Mouse (Mus musculus) ovary, postnatal 10 days (tissue): Measurements from ENCODE around the gene Sh2b2.

Source experiments
- DNase-seq: peaks from one replicate; pipeline ENCODE4 v3.0.0; 2022; ENCODE audit warnings: low spot score

Gene Sh2b2

DNA sequence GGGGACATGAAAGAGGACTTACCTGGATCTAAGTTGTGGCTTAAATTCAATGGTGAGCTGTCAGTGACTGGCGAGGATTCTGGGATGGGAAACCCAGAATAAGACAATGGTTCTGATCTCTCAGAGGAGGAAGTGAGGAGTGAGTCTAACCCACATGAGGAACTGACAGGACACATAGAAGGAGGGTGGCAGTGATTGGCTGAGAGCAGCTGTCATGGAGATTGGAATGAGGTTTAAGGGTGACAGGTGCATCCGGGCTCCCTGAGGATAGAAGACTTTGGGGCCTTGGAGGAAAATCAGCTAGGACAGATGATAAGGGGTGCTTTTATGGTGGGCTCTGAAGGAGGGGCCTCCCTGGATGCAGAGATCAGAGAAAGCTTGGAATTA lies at the start of gene Sh2b2:
Sh2b2 (minus strand) TSS at position 105 of the 387 bp plus-strand sequence.
- DNase-seq = no peak

GRCm38 (mm10) chr5:136292971-136293418 lies 46.6 kb upstream of the Sh2b2 start:
- no peak for DNase-seq

GRCm38 (mm10) chr5:136292361-136292760 lies 46.0 kb upstream of the Sh2b2 start:
- no peak for DNase-seq

DNA sequence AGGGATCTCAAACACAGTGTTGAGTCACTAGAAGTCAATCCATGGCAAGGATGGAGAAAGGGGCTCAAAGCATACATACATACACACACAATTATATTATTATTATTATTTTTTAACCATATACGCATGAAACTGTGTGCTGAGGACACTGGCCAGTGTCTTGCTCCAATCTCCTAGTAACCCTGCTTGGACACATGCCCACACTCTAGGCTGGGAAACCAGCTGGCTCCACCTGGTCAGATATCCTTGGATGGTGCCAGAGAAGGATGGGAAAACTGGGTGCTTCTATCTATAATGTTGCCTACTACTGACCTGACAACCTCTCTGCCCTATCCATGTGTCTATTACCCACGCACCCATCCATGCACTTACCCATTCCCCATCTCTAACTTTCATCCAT lies 45.2 kb upstream of the Sh2b2 start:
- no peak for DNase-seq

DNA sequence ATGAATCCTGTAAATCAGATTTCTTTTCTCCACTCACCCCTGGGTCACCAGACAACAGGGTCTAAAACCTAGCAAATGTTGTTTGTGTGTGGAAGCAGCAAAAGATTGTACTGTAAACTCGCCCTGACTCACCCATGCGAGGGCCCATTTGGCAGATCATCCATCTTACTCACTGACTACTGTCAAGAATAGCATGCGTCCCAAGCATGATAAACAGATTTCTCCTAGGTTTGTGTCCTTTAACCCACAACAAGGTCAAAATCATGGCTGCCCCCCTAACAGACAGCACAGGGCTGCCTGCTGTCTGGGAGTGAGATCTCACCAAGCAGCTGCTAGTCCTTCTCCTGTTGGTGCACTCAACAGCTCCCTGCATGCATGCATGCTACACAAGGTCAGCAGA lies 43.4 kb upstream of the Sh2b2 start:
- DNase-seq = no peak

- DNase-seq = no peak
These were observed 42.2 kb upstream of the Sh2b2 start for GRCm38 (mm10) chr5:136288351-136289081.

GRCm38 (mm10) chr5:136286566-136286965 lies 40.2 kb upstream of the Sh2b2 start:
- DNase-seq = no peak

DNA sequence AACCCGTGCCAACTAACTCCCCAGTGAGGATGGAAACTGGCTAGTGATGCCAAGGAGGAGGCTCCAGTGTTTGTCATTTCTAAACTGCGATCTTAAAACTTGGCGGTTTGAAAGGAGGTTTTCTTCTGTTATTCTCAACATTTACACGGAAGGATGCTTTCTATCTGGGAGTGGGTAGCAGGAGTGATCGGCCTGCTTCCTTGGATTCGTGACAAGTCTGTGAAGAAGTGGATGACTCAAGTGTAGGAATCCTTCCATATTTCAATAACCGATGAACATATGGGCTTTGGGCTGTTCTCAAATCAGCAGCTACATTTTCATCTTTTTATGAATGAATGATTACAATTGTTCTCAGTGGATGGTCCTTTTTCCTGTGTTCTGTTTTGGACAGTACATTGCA lies 38.8 kb upstream of the Sh2b2 start:
- DNase-seq = no peak

- DNase-seq = no peak
These were observed 35.0 kb upstream of the Sh2b2 start for GRCm38 (mm10) chr5:136281351-136281750.

DNA sequence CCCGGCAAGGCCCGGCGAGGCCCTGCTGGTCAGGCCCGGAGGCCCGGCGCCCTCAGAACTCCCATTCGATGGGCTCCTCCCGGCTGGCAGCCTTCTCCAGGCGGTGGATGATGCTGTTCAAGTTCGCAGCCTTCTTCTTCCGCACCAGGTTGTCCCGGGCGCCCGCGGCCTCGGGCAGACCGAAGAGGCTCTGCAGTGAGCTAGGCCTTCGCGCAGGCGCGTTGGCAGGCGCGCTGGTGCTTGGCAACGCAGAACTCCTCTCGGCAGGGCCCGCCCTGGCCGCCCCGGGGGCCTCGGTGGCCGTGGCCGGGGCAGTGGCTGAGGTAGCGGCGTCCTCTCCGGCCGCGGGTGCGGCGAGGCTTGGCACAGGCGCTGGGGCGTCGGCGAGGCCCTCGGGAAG lies 28.4 kb upstream of the Sh2b2 start:
- DNase-seq = no peak

DNA sequence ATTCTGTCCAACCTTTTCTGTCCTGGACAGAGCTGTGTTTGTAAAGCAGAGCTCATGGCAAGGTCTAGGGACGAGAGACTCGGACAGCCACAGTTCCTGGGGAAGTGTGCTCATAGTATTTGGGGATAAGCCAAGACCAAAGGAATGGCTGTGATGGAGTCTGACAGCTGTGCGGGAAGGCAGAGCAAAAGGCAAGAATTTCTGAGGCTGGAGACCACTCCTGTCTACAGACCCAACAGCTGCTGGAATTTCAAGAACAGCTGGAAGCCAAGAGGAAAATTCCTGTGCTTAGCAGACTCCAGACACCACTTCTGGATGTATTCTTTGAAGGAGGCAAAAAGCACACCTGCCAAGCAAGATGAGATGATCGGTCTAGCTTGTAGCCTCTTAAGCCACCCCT lies 23.6 kb upstream of the Sh2b2 start:
- no peak for DNase-seq

GRCm38 (mm10) chr5:136266077-136266476 lies 19.7 kb upstream of the Sh2b2 start:
- no peak for DNase-seq

- no peak for DNase-seq
These were observed 17.0 kb upstream of the Sh2b2 start for GRCm38 (mm10) chr5:136263342-136263741.

GRCm38 (mm10) chr5:136258919-136259318 lies 12.6 kb upstream of the Sh2b2 start:
- peak; percentile 48 for DNase-seq

DNA sequence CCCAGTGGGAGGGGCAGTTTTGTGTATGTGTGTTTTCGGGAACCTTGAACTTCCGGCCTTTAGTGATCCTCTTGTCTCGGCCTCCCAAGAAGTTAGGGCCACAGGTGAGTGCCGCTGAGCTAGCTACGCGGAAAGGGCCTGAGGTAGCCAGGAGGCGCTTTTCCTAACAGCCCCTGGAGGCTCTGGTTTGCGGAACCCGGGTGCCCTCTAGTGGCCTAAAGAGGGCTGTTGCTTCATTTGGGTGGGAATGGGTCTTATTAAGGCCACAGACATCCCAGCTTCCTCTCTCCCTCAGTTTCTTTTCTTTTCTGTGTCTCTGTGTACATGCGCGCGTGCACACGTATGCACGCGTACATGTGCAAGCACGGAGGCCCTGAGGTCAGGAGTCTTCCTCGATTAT lies 6.5 kb upstream of the Sh2b2 start:
- peak; percentile 52 for DNase-seq

DNA sequence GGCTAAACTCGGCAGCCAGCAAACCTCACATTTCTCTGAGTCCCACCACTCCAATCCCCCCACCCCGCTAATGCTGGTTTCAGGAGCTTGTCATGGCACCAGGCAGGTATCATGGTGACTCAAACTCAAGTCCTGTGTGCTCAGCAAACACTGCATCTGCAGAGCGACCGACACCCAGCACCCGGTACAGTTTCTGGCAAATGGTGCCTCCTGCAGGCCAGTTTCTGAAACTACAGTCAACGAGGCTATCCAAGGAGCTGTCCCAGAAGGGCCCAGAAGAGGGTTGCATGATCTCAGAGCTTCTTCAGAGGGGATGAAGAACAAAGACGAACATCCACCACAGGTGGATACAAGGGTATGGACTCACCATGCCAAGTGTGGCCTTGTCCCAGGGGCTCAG lies 4.6 kb upstream of the Sh2b2 start:
- DNase-seq = no peak

DNA sequence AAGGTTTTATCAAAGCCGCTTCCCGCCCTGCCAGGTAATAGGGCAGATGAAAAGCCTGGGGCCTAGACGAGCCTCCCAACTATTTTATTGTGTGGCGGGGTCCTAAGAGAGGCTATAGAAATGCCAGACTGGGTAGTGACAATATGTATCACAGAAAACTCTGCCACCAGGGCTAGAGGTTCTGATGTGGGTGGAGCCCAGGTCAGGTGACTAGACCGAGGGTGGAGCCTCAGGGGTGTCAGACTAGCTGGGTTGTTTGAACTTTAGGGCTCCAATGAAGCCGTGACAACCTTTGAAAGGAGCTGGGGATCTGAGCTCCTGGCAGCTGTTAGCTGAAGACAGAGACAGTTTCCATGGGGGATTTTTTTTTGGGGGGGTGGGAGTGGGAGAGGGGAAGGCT lies 2.1 kb upstream of the Sh2b2 start:
- no peak for DNase-seq

GRCm38 (mm10) chr5:136245541-136246451 lies 560 bp downstream of the Sh2b2 start:
- DNase-seq = no peak

GRCm38 (mm10) chr5:136244762-136245540 lies 1.4 kb downstream of the Sh2b2 start:
- DNase-seq = peak; percentile 62

DNA sequence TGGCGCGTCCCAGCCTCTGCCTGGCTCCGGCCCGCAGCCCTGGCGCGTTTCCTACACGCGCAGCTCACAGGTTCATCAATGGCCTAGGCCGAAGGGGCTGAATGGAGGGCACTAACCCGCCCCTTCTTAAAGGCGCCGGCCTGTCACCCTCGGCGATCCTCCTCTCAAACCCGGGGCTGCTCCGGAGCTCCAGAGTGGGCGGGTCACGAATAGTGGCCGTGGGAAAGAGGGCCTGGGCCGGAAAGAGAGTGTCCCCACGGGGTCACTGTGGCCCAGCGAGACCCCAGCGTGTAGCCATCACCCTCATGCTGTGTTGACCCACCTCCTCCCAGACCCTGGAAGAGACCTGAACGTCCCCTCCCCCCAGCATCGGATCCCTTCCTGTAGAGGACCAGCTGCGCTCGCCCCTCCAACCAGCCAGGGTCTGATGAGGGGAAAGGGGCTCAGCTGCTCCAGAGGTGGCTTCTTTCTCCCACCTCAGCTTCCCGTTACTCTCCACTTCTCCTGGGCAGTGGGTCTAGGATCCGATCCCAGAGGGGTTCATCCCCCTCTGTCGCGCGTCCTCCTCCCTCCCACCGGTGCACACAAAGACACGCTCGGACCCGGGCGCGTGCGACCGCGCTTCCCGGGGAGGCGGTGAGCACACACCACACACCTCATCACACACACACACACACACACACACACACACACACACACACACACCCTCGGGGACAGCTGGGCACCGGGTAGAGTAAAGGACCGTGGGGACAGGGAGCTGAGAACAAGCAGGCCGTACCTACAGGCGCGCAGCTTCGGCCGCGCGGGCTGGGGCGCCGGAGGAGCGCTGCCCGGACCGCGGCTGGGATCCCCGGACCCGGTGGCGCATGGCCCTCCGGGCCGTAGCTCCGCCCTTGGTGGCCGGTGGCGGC lies 2.2 kb downstream of the Sh2b2 start:
- DNase-seq = peak; percentile 12

- DNase-seq = no peak
These were observed 5.2 kb downstream of the Sh2b2 start for GRCm38 (mm10) chr5:136241161-136241560.
